Mouse (Mus musculus): Measurements from ENCODE around the gene Fut2.

- no peak for TF ChIP-seq ZC3H11A (IDR thresholded peaks at IDR 0.05; ENCODE audit: borderline replicate concordance, low read depth, low read length)
- TF ChIP-seq ZNF384 (IDR thresholded peaks at IDR 0.05; ENCODE audit: low read depth, low read length): no peak
- TF ChIP-seq HCFC1 (IDR thresholded peaks at IDR 0.05; ENCODE audit: borderline replicate concordance, insufficient read depth, low read length): no peak
- no peak for TF ChIP-seq CHD2 (IDR thresholded peaks at IDR 0.05; ENCODE audit: low read depth, low read length)
Measured at GRCm38 (mm10) chr7:45713881-45714520, 47.8 kb upstream of the Fut2 start.
